Mouse (Mus musculus): Measurements from ENCODE around the gene Tcea2.

Tcea2 gene

GRCm38 (mm10) chr2:181715382-181715781, 35.3 kb downstream of the Tcea2 start:
- no peak for DNase-seq

- no peak for DNase-seq
These were observed 36.9 kb downstream of the Tcea2 start for GRCm38 (mm10) chr2:181716991-181717390.

GRCm38 (mm10) chr2:181720061-181720460, 40.0 kb downstream of the Tcea2 start:
- peak; percentile 60 for DNase-seq

- DNase-seq: peak; percentile 81
These were observed 41.1 kb downstream of the Tcea2 start for GRCm38 (mm10) chr2:181721200-181721599.

- DNase-seq: peak; percentile 33
These were observed 42.1 kb downstream of the Tcea2 start for GRCm38 (mm10) chr2:181722213-181722612.

- no peak for DNase-seq
These were observed 47.7 kb downstream of the Tcea2 start for GRCm38 (mm10) chr2:181727659-181728262.

- no peak for DNase-seq
These were observed 49.9 kb downstream of the Tcea2 start for GRCm38 (mm10) chr2:181730051-181730450.
